Mouse (Mus musculus) central nervous system, embryonic 18 days (tissue): Measurements from ENCODE around the gene Cep70. TPM values are rescaled to one million over a fixed set of nuclear protein-coding genes. Genes with fewer than 3 reads are reported as not detected.

Source experiments
- polyA plus RNA-seq: library from polyadenylated mRNA; depleted of rRNA; stranded (reverse); fragments of >200 nt; gene quantifications from 2 replicates; pipeline ENCODE4 v1.2.3, GENCODE M21; 2012; rRNA removed

Gene Cep70
- polyA plus RNA-seq = 31.2 and 34.9 TPM in 2 replicates

GRCm38 (mm10) chr9:99243190-99243894, at the start of gene Cep70:
TSS of gene Cep70 (plus strand) at chr9:99243367.

GRCm38 (mm10) chr9:99237139-99237538, 6.0 kb upstream of the Cep70 start, which contains the start of gene Faiml:
TSS of gene Faiml (minus strand) at chr9:99237239.

Other genes with a start within 250 kb of the Cep70 start
- gene Gm1123, start 207.7 kb upstream of the Cep70 start, polyA plus RNA-seq = 0.09 and 0.13 TPM in 2 replicates
- 10.0 and 10.1 TPM in 2 replicates for gene Pik3cb, start 102.7 kb upstream of the Cep70 start, polyA plus RNA-seq
- not detected in 2 replicates for gene Faiml, start 6.1 kb upstream of the Cep70 start, polyA plus RNA-seq
- gene Esyt3, start 115.2 kb downstream of the Cep70 start, polyA plus RNA-seq = 1.5 and 1.7 TPM in 2 replicates
- 60.7 and 66.7 TPM in 2 replicates for gene Mras, start 194.0 kb downstream of the Cep70 start, polyA plus RNA-seq
- gene Nme9, start 208.1 kb downstream of the Cep70 start, polyA plus RNA-seq = 0.34 and 0.55 TPM in 2 replicates